Mouse (Mus musculus) embryonic fibroblast, embryonic 13.5 days (primary cell): Measurements from ENCODE around the gene Oxsr1. TPM values are rescaled to one million over a fixed set of nuclear protein-coding genes. Genes with fewer than 3 reads are reported as not detected.
A peak's percentile ranks its signal among the peaks of the same experiment; 100 is the strongest.

ENCODE experiments used
- H3K27ac ChIP-seq: 2 replicates; pipeline ENCODE4 v1.5.1; 2012; ENCODE audit warnings: low read length, control low read depth, inconsistent platforms; ENCODE audit not compliant: insufficient read depth
- H3K4me1 ChIP-seq: 2 replicates; pipeline ENCODE4 v1.6.1; 2011; ENCODE audit warnings: low read length; ENCODE audit not compliant: control insufficient read depth, insufficient read depth
- H3K4me3 ChIP-seq: 2 replicates; pipeline ENCODE4 v1.5.1; 2011; ENCODE audit warnings: mild to moderate bottlenecking, control low read depth, low read length; ENCODE audit not compliant: insufficient read depth
- CTCF ChIP-seq: IDR thresholded peaks from 2 replicates; pipeline ENCODE4 v1.5.1; 2011; ENCODE audit warnings: mild to moderate bottlenecking, control low read depth, low read length, moderate library complexity, borderline replicate concordance; ENCODE audit not compliant: insufficient read depth
- POLR2A ChIP-seq: IDR thresholded peaks from 2 replicates; pipeline ENCODE4 v1.6.1; 2011; ENCODE audit warnings: low read depth, mild to moderate bottlenecking, control low read depth, low read length, moderate library complexity
- polyA plus RNA-seq: library from polyadenylated mRNA; stranded (reverse); fragments of >200 nt; gene quantifications from 2 replicates; pipeline ENCODE4 v1.2.4, GENCODE M21; 2011; ENCODE audit warnings: low read depth; ENCODE audit not compliant: missing spikeins, insufficient read length

Oxsr1 gene
- polyA plus RNA-seq, 1 experiment = 53.8 TPM

DNA sequence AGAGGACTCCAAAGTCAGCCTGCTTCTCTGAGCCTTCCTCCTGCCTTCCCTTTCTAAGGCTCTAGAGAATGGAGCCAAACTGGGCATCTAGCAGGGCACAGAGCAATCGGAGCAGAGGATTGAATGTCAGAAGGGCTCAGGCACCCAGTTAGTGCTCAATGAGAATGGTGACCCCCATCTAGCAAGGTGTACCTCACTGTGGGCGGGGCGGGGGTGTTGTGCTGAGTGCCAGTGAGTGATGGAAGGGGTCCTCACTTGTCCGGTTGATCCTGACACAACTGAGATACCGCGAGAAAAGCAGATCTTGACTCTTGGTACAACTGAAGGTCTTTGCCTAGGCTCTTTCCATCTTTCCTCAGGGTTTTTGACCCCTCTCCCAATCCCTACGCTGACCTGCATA is 16.9 kb upstream of the Oxsr1 start:
- Histone ChIP-seq H3K4me1 (peaks cover 5% of the 10 kb centered on the region; the same call in 1 of the 2 replicates), H3K4me3 (peak overlapping the region; percentile 74), H3K27ac (peak overlapping the region; percentile 99; the same call in 1 of the 2 replicates)
- TF ChIP-seq CTCF (no peak), POLR2A (no peak)

DNA sequence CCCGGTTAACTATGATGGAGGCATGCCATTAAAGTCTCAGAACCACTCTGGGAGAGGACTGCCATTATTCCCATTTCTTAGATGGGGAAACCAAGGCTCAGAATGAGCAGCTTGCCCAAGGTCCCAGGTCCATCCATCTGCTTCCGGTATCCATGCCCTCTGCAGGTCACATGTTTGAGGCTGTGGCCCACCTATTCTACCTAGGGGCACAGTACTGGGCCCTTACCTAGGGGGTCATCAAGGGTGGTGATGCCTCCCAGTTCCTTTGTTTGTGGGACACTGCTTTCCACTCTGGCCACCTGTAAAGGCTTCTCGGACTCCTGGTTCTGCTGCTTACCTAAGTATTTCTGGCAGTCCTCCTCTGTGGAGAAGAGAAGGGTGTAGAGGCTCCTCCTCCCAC is 16.1 kb upstream of the Oxsr1 start:
- H3K4me3 ChIP-seq = no peak overlapping the region
- no peak for TF ChIP-seq POLR2A
- TF ChIP-seq CTCF = no peak
- peaks cover 5% of the 10 kb centered on the region; the same call in 1 of the 2 replicates for H3K4me1 ChIP-seq
- no peak overlapping the region for H3K27ac ChIP-seq

DNA sequence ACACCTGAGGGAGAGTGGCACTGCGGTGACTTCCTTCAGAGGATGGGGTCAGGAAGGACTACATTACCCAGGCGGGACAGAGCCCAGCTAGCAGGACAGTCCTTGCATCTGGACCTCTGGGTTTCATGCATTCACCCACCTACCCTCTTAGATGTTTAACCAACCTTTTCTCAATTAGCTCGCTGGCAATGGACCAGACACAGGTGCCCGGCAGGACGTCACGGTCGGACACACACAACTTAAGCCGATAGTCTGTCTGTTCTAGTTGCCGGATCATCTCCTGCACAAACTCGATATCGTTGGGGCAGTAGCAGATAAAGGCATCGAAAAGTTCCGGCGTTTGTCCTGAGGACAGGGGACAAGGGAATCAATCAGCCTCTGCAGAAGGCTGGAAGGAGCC is 15.6 kb upstream of the Oxsr1 start:
- Histone ChIP-seq H3K4me1 (peaks cover 5% of the 10 kb centered on the region; the same call in 1 of the 2 replicates), H3K27ac (no peak overlapping the region), H3K4me3 (no peak overlapping the region)
- no peak for TF ChIP-seq CTCF
- no peak for TF ChIP-seq POLR2A

GRCm38 (mm10) chr9:119335571-119335970 is 13.3 kb upstream of the Oxsr1 start:
- no peak overlapping the region for H3K27ac ChIP-seq
- H3K4me1 ChIP-seq = peaks cover 3% of the 10 kb centered on the region; the same call in 1 of the 2 replicates
- H3K4me3 ChIP-seq = no peak overlapping the region
- no peak for TF ChIP-seq CTCF
- no peak for TF ChIP-seq POLR2A

- H3K4me3 ChIP-seq = no peak overlapping the region
- H3K4me1 ChIP-seq = peaks cover 3% of the 10 kb centered on the region; the same call in 1 of the 2 replicates
- no peak overlapping the region for H3K27ac ChIP-seq
- TF ChIP-seq CTCF (no peak), POLR2A (no peak)
Observed at GRCm38 (mm10) chr9:119334834-119335233, 12.6 kb upstream of the Oxsr1 start.

- TF ChIP-seq CTCF (no peak), POLR2A (no peak)
- Histone ChIP-seq H3K4me3 (no peak overlapping the region), H3K4me1 (peaks cover 3% of the 10 kb centered on the region; the same call in 1 of the 2 replicates), H3K27ac (no peak overlapping the region)
Observed at GRCm38 (mm10) chr9:119334324-119334723, 12.1 kb upstream of the Oxsr1 start.

DNA sequence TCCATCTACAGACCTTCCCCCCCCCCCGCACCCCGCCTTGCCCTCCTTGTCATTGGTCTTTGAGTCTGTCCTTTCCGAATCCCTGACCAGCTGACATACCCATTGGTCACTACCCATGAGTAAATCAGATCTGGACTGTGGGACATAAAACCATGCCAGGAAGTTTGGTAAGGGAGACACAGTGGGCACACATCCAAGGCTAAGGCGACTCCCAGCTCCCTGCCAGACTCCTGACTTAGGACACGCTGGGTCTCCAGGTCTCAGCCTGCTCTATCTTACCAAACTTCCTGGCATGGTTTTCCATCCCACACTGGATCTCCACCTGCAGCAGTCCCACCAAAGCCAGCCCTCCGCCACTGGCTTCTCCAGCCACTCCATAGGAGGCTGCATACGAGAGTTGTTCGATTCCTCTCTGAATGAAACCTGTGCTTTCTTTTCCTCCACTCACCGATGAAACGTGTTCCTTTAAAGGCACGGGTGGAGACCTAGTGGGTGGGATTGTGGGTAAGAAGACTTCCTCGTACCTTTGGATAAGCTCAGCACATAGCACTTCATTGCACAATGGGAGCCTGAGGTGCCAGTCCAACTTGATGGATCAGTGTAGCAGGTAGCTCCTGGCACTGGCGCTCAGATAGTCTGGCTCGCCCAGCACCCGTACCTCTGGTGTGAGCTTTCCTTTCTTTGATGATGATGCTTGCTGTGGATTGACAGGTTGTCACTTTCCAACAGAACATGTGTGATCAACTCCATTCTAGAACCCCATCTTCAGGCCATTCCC is 8.1 kb upstream of the Oxsr1 start:
- H3K4me1 ChIP-seq = no peaks in the 10 kb centered on the region; the same call in 1 of the 2 replicates

GRCm38 (mm10) chr9:119328488-119328887 is 6.3 kb upstream of the Oxsr1 start:
- TF ChIP-seq CTCF = no peak
- TF ChIP-seq POLR2A = no peak
- Histone ChIP-seq H3K4me3 (no peak overlapping the region), H3K4me1 (no peaks in the 10 kb centered on the region), H3K27ac (peak overlapping the region; percentile 59; the same call in 1 of the 2 replicates)

More for the DNA sequence above, 8.1 kb upstream of the Oxsr1 start:
- H3K27ac ChIP-seq = no peak overlapping the region
- no peak for TF ChIP-seq POLR2A
- no peak for TF ChIP-seq CTCF
- H3K4me3 ChIP-seq = no peak overlapping the region

GRCm38 (mm10) chr9:119324130-119324529 is 1.9 kb upstream of the Oxsr1 start:
- Histone ChIP-seq H3K27ac (no peak overlapping the region), H3K4me1 (peaks cover 4% of the 10 kb centered on the region; the same call in 1 of the 2 replicates), H3K4me3 (no peak overlapping the region)
- TF ChIP-seq CTCF (no peak), POLR2A (no peak)

DNA sequence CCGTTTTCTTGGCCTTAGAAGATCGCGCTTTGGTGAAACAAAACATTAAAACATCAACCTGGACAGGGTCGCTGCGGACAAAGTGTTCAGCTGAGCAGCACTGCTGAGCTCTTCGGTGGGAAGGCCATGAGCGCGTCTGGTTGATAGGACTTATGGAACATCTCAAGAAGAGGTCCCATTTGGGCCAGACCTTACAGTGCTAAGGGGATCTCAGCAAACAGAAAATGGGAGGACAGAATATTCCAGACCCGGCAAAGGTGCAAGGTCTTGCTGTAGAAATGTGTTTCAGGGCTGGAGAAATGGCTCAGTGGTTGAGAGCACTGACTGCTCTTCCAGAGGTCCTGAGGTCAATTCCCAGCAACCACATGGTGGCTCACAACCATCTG is 1.0 kb upstream of the Oxsr1 start:
- peaks cover 10% of the 10 kb centered on the region for H3K4me1 ChIP-seq

More for the DNA sequence above, 1.0 kb upstream of the Oxsr1 start:
- H3K4me3 ChIP-seq = peak overlapping the region; percentile 57
- no peak for TF ChIP-seq CTCF
- no peak for TF ChIP-seq POLR2A
- H3K27ac ChIP-seq = peak overlapping the region; percentile 72
